Mouse (Mus musculus) kidney, postnatal 0 days (tissue): Measurements from ENCODE around the gene Gm45233. TPM values are rescaled to one million over a fixed set of nuclear protein-coding genes. Genes with fewer than 3 reads are reported as not detected.

Experiments used
- ATAC-seq: fragments of 200-750 bp; cut with Nextera tagmentation; replicated peaks from 2 replicates; pipeline ENCODE4 v1.8.0; 2017; ENCODE audit warnings: low read depth, moderate number of reproducible peaks, moderate TSS enrichment, moderate library complexity; ENCODE audit not compliant: low FRiP score
- DNase-seq: peaks from one replicate; pipeline ENCODE4 v3.0.0-alpha.2; 2016; ENCODE audit warnings: low spot score
- H3K27ac ChIP-seq: fragments of 300-500 bp; sonication (generic); 2 replicates; pipeline ENCODE4 v1.5.1; 2014; ENCODE audit warnings: mild to moderate bottlenecking
- H3K27me3 ChIP-seq: fragments of 300-500 bp; sonication (generic); 2 replicates; pipeline ENCODE4 v1.6.1; 2014; ENCODE audit warnings: low read length, mixed read lengths; ENCODE audit not compliant: insufficient read depth
- H3K36me3 ChIP-seq: fragments of 300-500 bp; sonication (generic); 2 replicates; pipeline ENCODE4 v1.6.1; 2014; ENCODE audit warnings: low read length, mixed read lengths; ENCODE audit not compliant: insufficient read depth
- H3K4me1 ChIP-seq: fragments of 300-500 bp; sonication (generic); replicated peaks from 2 replicates; pipeline ENCODE4 v1.6.1; 2014; ENCODE audit warnings: antibody characterized with exemption, low read length, mixed read lengths; ENCODE audit not compliant: insufficient read depth
- H3K4me2 ChIP-seq: fragments of 300-500 bp; sonication (generic); 2 replicates; pipeline ENCODE4 v1.6.1; 2014; ENCODE audit warnings: mild to moderate bottlenecking, low read length, moderate library complexity, mixed read lengths
- H3K4me3 ChIP-seq: fragments of 300-500 bp; sonication (generic); replicated peaks from 2 replicates; pipeline ENCODE4 v1.5.1; 2014; ENCODE audit warnings: low read depth, low read length
- H3K9ac ChIP-seq: fragments of 300-500 bp; sonication (generic); 2 replicates; pipeline ENCODE4 v1.6.1; 2014; ENCODE audit warnings: low read depth, low read length
- H3K9me3 ChIP-seq: fragments of 300-500 bp; sonication (generic); replicated peaks from 2 replicates; pipeline ENCODE4 v1.6.1; 2016; ENCODE audit warnings: low read length, inconsistent platforms, mixed read lengths
- CTCF ChIP-seq: IDR thresholded peaks from 2 replicates; pipeline ENCODE4 v1.5.1; 2016; ENCODE audit warnings: antibody characterized with exemption, low read depth, mild to moderate bottlenecking, moderate library complexity
- WGBS: fragments of 180-500 bp; shearing (Covaris S2); extraction: QIAGEN DNeasy Blood & Tissue Kit; methylation state at CpG from one replicate; pipeline ENCODE4 v1.1.7; 2014; 5-methylcytosine and 5-hydroxymethylcytosine counted together
- microRNA-seq: library from miRNA; unstranded; fragments of <30 nt; microRNA quantifications from one replicate; pipeline ENCODE4, GENCODE M21; 2016
- polyA plus RNA-seq: library from polyadenylated mRNA; unstranded; fragments of >200 nt; fragmentation: Nextera tagmentation; extraction: Ambion mirVana; gene quantifications from 2 replicates; pipeline ENCODE4 v1.2.1, GENCODE M21; 2015

Gm45233 gene
- polyA plus RNA-seq, 1 experiment from 2014 or later, result 0.24 TPM

DNA sequence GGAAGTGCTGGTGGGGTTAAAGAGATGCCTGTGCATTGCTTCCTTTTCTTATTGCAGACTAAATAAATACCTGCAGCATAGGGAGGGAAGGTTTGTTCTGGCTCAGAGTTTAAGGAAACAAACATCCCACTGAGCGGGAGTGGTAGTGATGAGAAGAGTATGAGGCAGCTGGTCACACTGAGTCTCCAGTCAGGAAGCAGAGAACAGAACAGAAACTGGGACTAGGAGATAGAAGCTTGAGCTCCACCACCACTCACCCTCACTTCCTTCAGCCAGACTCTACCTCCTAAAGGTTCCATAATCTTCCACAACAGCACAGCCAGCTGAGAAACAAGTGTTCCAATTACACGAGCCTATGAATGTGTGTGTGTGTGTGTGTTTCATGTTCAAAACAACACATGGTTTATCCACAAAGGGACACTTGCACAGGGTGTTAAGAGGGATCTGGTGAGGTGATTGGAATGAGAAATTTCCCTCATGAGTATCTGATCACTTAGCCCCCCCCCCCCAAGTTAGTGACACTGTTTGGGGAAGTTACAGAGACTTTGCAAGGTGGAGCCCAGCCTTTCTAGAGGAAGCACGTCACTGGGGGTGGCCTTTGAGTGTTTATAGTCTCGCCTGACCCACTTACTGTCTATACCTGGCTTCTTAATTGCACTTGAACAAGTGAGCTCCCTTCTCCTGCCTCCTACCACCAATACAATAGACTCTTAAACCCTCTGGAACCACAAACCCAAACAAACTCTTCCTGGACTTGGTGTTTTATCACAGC, 68.0 kb downstream of the Gm45233 start:
- Histone ChIP-seq H3K27ac (no peak overlapping the region), H3K9me3 (no peaks in the 10 kb centered on the region), H3K9ac (no peak overlapping the region), H3K4me2 (no peak overlapping the region), H3K4me3 (no peak overlapping the region), H3K4me1 (no peaks in the 10 kb centered on the region), H3K27me3 (no peaks in the 10 kb centered on the region), H3K36me3 (no peaks in the 10 kb centered on the region)
- 42% methylated on average over 4 of the region's 4 CpGs for WGBS
- TF ChIP-seq CTCF, result no peak
- DNase-seq, result no peak
- no peak for ATAC-seq

- DNase-seq (no peak), ATAC-seq (no peak)
- H3K9ac ChIP-seq, result no peak overlapping the region
- no peak overlapping the region for H3K4me2 ChIP-seq
- H3K27me3 ChIP-seq, result no peaks in the 10 kb centered on the region
- no peak overlapping the region for H3K4me3 ChIP-seq
- H3K9me3 ChIP-seq, result no peaks in the 10 kb centered on the region
- H3K36me3 ChIP-seq, result no peaks in the 10 kb centered on the region
- H3K4me1 ChIP-seq, result no peaks in the 10 kb centered on the region
- WGBS, result 70% methylated on average over 4 of the region's 4 CpGs
- TF ChIP-seq CTCF, result no peak
- no peak overlapping the region for H3K27ac ChIP-seq
Measured at GRCm38 (mm10) chr7:43512519-43512918, 68.6 kb downstream of the Gm45233 start.

Small RNAs within 50 kb of the gene (microRNA-seq; reads per million reads assigned to microRNA genes)
- gene Mir7051, result 0.80 reads per million

Other genes with a start within 250 kb of the Gm45233 start
- 11.8 and 12.8 TPM in 2 replicates for gene Zfp715, start 130.8 kb upstream of the Gm45233 start, polyA plus RNA-seq
- not detected in 2 replicates for gene Siglecf, start 92.8 kb upstream of the Gm45233 start, polyA plus RNA-seq
- gene Siglecg, start 35.9 kb upstream of the Gm45233 start, polyA plus RNA-seq, result 2.1 and 2.3 TPM in 2 replicates
- not detected in 2 replicates for gene Lim2, start 16.5 kb upstream of the Gm45233 start, polyA plus RNA-seq
- gene Nkg7, start 7.1 kb upstream of the Gm45233 start, polyA plus RNA-seq, result 0.20 and 0.49 TPM in 2 replicates
- 0.18 TPM in 1 of 2 replicates, not detected in the other for gene Cldnd2, start 3.3 kb upstream of the Gm45233 start, polyA plus RNA-seq
- gene Etfb, start within 50 bp of the Gm45233 start, polyA plus RNA-seq, result 575 and 604 TPM in 2 replicates
- gene Vsig10l, start 19.0 kb downstream of the Gm45233 start, polyA plus RNA-seq, result 4.7 and 6.7 TPM in 2 replicates
- gene Iglon5, start 45.9 kb downstream of the Gm45233 start, polyA plus RNA-seq, result 0.25 and 0.29 TPM in 2 replicates
- gene 4931406B18Rik, start 61.8 kb downstream of the Gm45233 start, polyA plus RNA-seq, result not detected in 2 replicates
- 0.75 and 1.2 TPM in 2 replicates for gene Cd33, start 100.3 kb downstream of the Gm45233 start, polyA plus RNA-seq
- 1.8 and 2.1 TPM in 2 replicates for gene Zfp658, start 118.1 kb downstream of the Gm45233 start, polyA plus RNA-seq
- gene Zfp719, start 135.5 kb downstream of the Gm45233 start, polyA plus RNA-seq, result 7.8 and 9.3 TPM in 2 replicates
- 0.08 TPM in 1 of 2 replicates, not detected in the other for gene Zfp819, start 163.0 kb downstream of the Gm45233 start, polyA plus RNA-seq
- gene Ceacam18, start 190.6 kb downstream of the Gm45233 start, polyA plus RNA-seq, result not detected in 2 replicates
- 0.59 and 0.68 TPM in 2 replicates for gene Siglece, start 216.0 kb downstream of the Gm45233 start, polyA plus RNA-seq
- 12.5 and 13.5 TPM in 2 replicates for gene Ctu1, start 227.9 kb downstream of the Gm45233 start, polyA plus RNA-seq
- gene Klk14, start 246.3 kb downstream of the Gm45233 start, polyA plus RNA-seq, result not detected in 2 replicates